Mouse (Mus musculus): ENCODE measurements around the gene Aff3.

The Aff3 gene

DNA sequence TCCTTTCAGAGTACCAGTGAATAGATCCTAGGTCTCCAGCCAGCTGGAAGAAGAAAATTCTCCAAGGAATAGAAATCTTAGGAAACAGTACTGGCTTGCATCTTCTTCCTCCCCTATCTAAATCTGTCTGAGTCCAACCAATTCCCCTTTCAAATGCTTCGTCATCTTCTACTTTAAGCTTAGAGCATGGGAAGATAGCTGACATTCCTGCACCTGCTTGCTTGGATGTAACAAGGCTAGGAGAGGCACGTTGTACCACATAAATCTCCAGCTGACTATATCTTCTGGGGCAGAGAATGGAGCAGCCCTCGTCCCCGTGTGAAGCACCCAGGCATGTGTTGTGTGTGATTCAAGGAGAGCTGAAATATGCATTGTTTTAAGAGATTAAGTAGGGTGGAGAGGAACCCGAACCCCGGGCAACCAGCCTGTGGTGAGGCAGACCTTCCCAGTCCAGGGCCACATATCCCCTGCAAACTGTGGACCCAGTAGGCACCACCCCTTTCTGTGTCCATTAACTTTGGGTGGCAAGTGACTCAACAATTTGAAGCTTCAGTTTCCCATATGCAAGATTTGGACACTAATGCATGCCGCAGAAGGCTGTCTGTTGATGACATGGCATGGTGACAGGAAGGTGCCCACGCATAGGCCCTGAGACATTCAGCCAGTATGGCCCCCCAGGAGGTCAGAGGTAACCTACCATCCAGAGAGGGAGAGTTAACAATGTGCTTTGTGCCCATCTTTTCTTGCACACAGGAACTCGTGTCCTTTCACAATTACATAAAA lies 424.1 kb downstream of the Aff3 start:
- no peak for DNase-seq (ENCODE audit: low read depth, low spot score)

DNA sequence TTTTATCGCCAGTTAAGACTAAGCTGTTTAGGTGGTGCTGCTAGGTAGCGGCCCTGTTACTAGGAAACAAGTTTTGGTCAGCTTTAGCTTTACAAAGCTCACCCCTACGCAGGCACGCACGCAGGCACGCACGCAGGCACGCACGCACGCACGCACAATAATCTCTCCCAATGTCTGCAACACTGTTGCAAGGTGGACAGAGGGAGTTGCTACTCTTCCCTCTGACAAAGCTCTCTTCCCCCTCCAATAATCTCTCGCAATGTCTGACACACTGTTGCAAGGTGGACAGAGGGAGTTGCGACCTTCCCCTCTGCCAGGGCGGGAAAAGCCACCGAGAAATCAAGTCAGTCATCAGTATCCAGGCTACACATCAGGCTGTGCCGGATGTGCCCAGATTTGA lies 425.2 kb downstream of the Aff3 start:
- no peak for DNase-seq (ENCODE audit: low read depth, low spot score)

GRCm38 (mm10) chr1:38237831-38238230 lies 426.9 kb downstream of the Aff3 start:
- DNase-seq (ENCODE audit: low read depth, low spot score) = no peak

GRCm38 (mm10) chr1:38237027-38237787 lies 427.5 kb downstream of the Aff3 start:
- no peak for DNase-seq (ENCODE audit: low read depth, low spot score)

DNA sequence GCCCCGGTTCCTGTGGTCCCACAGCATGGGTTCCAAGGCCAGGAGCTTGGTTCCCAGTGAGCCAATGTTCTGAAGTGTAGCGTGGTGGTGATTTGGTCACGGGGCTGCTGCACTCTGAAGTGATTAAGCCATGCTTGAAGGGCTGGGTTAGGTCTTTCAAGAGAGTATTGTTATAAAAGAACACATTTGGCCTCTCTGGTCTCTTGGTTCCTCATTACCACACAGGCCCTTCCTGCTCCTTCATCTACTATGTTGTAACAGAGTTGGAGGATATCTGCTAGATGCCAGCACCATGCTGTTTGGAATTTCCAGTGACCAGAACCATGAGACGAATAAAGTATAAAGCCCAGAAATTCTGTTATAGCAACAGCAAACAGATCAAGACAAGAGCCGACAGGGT lies 431.6 kb downstream of the Aff3 start:
- DNase-seq (ENCODE audit: low read depth, low spot score) = no peak

DNA sequence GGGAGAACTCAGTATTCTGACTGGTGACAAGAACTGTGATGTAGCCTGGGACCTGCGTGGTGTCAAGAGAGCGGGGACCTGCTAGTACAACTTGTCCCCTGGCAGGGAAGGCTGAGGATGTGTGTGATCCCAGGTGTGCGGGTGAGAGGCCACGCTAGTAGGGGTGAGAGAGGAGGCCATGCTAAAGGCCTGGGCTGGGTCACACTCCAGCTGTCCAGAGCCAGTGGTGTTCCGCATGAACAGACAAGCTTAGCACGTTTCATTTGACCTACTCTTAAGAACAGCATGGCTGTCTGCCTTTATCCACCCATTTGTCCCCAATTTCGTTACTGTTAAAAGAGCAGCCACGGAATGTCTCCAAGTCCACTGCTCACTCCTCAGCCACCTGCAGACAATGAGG lies 434.7 kb downstream of the Aff3 start:
- DNase-seq (ENCODE audit: low read depth, low spot score) = no peak

GRCm38 (mm10) chr1:38228806-38229205 lies 435.9 kb downstream of the Aff3 start:
- DNase-seq (ENCODE audit: low read depth, low spot score) = no peak

DNA sequence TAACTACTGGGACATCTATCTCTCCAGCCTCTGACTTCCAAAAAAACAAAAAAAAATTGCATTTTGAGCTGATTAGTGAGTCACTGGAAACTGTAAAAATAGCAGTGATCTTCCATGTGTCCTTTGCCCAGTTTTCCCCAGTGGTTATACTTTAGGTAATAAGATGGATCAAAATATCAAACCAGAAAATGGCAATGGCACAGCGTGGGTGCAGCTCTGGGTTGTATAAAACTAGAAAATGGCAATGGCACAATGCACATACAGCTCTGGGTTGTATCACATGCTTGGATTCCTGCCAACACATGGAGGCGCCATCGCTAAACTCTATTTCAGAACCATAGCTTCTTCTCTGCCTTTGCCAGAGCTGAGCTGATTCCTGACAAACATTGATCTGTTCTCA lies 439.6 kb downstream of the Aff3 start:
- DNase-seq (ENCODE audit: low read depth, low spot score) = no peak

GRCm38 (mm10) chr1:38222160-38222559 lies 442.6 kb downstream of the Aff3 start:
- DNase-seq (ENCODE audit: low read depth, low spot score) = no peak

- DNase-seq (ENCODE audit: low read depth, low spot score) = no peak
Observed at GRCm38 (mm10) chr1:38221431-38221830, 443.3 kb downstream of the Aff3 start.

GRCm38 (mm10) chr1:38217912-38218795 lies 446.6 kb downstream of the Aff3 start:
- DNase-seq (ENCODE audit: low read depth, low spot score) = no peak

GRCm38 (mm10) chr1:38217098-38217497 lies 447.7 kb downstream of the Aff3 start:
- no peak for DNase-seq (ENCODE audit: low read depth, low spot score)

- DNase-seq (ENCODE audit: low read depth, low spot score) = no peak
Observed at GRCm38 (mm10) chr1:38213377-38213776, 451.4 kb downstream of the Aff3 start.

- no peak for DNase-seq (ENCODE audit: low read depth, low spot score)
Observed at GRCm38 (mm10) chr1:38212386-38212785, 452.4 kb downstream of the Aff3 start.

- DNase-seq (ENCODE audit: low read depth, low spot score) = no peak
Observed at GRCm38 (mm10) chr1:38202475-38203183, 462.1 kb downstream of the Aff3 start.

DNA sequence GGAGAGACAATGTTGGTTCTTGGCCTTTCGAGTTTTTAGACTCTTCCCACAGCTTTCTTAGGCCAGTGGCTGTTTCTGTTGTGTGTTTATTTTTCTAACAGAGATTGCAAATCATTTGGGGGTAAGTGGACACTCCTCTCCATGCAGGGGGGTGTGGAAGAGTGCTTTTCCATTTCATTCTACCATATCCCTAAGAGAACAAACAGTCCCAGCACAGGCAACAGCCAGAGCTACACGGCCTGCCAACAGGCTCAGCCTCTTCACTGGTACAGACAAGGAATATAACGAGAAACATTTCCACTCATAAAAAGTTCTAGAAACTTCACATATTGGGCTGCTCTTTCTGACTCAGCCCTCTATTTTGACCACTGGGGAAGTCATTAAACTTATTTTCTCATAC lies 463.0 kb downstream of the Aff3 start:
- no peak for DNase-seq (ENCODE audit: low read depth, low spot score)

DNA sequence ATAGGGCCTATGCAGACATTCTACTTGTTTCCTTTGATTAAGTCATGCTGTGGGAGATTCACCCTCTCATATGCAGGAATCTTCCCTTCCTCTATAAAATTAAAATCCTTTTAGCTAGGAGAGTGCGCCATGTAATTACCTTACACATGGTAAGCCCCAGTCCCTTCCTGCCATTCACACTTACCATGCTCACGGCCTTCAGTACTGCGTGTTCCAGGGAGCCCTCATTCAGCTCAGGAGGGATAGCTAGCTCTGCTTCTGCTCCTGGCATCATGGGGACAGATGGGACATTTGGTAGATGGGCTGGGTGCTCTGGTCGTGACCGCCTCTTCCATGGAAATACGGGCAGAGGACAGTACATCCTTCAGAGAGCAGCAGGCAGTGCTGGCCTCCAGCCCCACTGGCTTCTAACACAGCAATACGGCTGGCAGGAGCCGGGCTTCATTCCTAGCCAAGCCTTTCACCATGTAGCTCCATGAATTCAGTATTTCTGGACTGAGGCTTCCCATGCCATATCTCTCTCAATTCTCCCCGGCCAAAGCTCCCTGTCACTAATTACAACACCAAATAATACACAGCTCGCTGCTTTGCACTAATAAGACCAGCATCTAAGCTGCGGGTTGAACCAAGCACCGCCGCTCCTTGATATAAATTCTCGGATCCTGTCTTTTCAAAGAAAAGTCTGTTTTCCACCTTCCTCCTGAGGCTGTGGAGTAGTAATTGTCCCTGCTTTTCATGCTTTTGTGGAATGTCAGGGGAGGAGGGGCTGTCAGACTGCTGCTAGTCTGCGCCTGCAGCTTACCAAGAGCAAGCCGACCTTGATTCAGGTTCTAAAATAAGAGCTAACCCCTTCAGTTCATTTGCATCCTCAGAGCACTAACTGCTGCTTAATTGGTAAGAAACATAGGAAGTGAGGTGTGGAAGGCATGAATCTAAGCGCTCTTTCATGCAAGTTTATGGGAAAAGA lies 464.8 kb downstream of the Aff3 start:
- no peak for DNase-seq (ENCODE audit: low read depth, low spot score)

- DNase-seq (ENCODE audit: low read depth, low spot score) = no peak
Observed at GRCm38 (mm10) chr1:38198393-38199029, 466.2 kb downstream of the Aff3 start.

- no peak for DNase-seq (ENCODE audit: low read depth, low spot score)
Observed at GRCm38 (mm10) chr1:38197145-38197682, 467.5 kb downstream of the Aff3 start.
